Mouse (Mus musculus) forebrain, embryonic 13.5 days (tissue): Measurements from ENCODE around the gene 4931422A03Rik. TPM values are rescaled to one million over a fixed set of nuclear protein-coding genes. Genes with fewer than 3 reads are reported as not detected.

ENCODE experiments used
- ATAC-seq: fragments of 200-750 bp; cut with Nextera tagmentation; 2 replicates; pipeline ENCODE4 v1.8.0; 2017
- H3K27ac ChIP-seq: fragments of 300-500 bp; sonication (generic); 2 replicates; pipeline ENCODE4 v1.5.1; 2015; ENCODE audit warnings: inconsistent platforms, mild to moderate bottlenecking, moderate library complexity
- H3K27me3 ChIP-seq: fragments of 300-500 bp; sonication (generic); 2 replicates; pipeline ENCODE4 v1.6.1; 2015; ENCODE audit warnings: mild to moderate bottlenecking, inconsistent platforms
- H3K36me3 ChIP-seq: fragments of 300-500 bp; sonication (generic); 2 replicates; pipeline ENCODE4 v1.6.1; 2015; ENCODE audit warnings: mild to moderate bottlenecking, inconsistent platforms; ENCODE audit not compliant: poor library complexity, severe bottlenecking
- H3K4me1 ChIP-seq: fragments of 300-500 bp; sonication (generic); 2 replicates; pipeline ENCODE4 v1.6.1; 2015; ENCODE audit warnings: inconsistent platforms
- H3K4me2 ChIP-seq: fragments of 300-500 bp; sonication (generic); 2 replicates; pipeline ENCODE4 v1.6.1; 2015; ENCODE audit warnings: inconsistent platforms, mild to moderate bottlenecking, moderate library complexity
- H3K4me3 ChIP-seq: fragments of 300-500 bp; sonication (generic); 2 replicates; pipeline ENCODE4 v1.5.1; 2015; ENCODE audit warnings: mild to moderate bottlenecking, inconsistent platforms
- H3K9ac ChIP-seq: fragments of 300-500 bp; sonication (generic); 2 replicates; pipeline ENCODE4 v1.6.1; 2015; ENCODE audit warnings: mild to moderate bottlenecking, inconsistent platforms
- H3K9me3 ChIP-seq: fragments of 300-500 bp; sonication (generic); replicated peaks from 2 replicates; pipeline ENCODE4 v1.6.1; 2016; ENCODE audit warnings: inconsistent platforms
- WGBS: fragments of 180-500 bp; shearing (Covaris S2); methylation state at CpG from one replicate; pipeline ENCODE4 v1.1.7; 2015; 5-methylcytosine and 5-hydroxymethylcytosine counted together
- polyA plus RNA-seq: library from polyadenylated mRNA; unstranded; fragments of >200 nt; fragmentation: Nextera tagmentation; extraction: Ambion mirVana; gene quantifications from 2 replicates; pipeline ENCODE4 v1.2.1, GENCODE M21; 2015

Gene 4931422A03Rik
- polyA plus RNA-seq, 1 experiment from 2014 or later, result 1.7 TPM

DNA sequence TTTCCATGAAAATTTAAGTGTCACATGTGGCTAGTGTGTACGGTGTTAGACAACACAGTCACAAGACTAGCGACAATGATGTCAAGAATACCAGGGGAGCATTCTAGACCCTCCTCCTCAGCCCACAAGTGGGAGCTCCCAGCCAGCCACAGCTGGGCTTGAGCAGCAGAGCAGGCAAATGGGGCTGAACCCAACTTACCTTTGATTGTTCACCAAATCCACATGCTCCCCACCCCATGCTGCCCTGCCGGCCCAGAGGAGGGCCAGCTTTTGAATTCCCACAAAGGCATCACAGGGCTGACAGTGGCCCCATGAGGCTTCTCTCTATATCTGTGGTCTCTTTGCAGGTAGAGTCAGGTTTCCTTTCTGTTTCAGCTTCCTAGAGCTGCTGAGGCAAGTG is 87.1 kb downstream of the 4931422A03Rik start:
- no peaks in the 10 kb centered on the region for H3K36me3 ChIP-seq
- no peak overlapping the region for H3K9ac ChIP-seq
- no peaks in the 10 kb centered on the region for H3K4me1 ChIP-seq
- H3K9me3 ChIP-seq, result no peaks in the 10 kb centered on the region
- no peak for ATAC-seq
- H3K27ac ChIP-seq, result no peak overlapping the region
- WGBS, result 68% methylated on average over 3 of the region's 3 CpGs
- no peaks in the 10 kb centered on the region for H3K27me3 ChIP-seq
- H3K4me3 ChIP-seq, result no peak overlapping the region
- no peak overlapping the region for H3K4me2 ChIP-seq

DNA sequence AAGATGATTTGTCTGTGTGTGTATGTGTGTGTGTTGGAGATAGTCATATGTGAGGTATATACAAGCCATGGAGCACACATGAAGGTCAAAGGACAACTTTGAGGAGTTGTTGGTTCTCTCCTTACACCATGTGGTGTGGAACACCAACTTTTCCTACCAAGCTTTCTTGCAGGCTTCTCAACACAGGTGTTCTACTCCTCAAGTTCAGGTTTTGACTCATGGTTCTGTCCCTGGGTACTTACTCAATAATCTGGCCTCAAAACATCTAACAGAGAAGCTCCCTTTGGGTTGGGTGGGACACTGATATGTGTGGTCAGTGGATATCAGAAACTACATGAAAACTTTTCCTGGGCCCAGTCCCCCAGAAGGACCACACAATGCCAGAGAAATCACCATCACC is 89.2 kb downstream of the 4931422A03Rik start:
- no peaks in the 10 kb centered on the region for H3K4me1 ChIP-seq
- H3K27me3 ChIP-seq, result no peaks in the 10 kb centered on the region
- H3K4me2 ChIP-seq, result no peak overlapping the region
- H3K4me3 ChIP-seq, result no peak overlapping the region
- ATAC-seq, result no peak
- no peaks in the 10 kb centered on the region for H3K9me3 ChIP-seq
- no peak overlapping the region for H3K9ac ChIP-seq
- no peak overlapping the region for H3K27ac ChIP-seq
- H3K36me3 ChIP-seq, result no peaks in the 10 kb centered on the region

DNA sequence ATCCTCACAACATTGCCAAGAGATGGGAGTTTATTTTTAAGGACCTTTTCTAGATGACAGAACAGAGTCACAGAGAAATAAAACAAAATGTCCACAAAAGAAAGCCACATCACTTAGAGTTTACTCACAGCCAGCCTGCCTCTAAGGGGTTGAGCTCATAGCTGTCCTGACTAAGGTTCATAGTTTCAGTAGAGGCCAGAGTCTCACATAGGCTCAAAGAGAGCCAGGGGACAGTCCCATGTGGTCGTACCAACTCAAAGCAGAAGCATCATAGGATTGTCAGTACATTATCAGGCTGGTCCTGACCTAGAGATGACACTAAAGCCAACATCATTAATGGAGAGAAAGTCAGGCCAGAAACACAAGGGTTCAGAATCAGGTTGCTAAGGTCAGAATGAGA is 89.6 kb downstream of the 4931422A03Rik start:
- 79% methylated on average over 1 of the region's 1 CpGs for WGBS
- Histone ChIP-seq H3K4me2 (no peak overlapping the region), H3K4me1 (no peaks in the 10 kb centered on the region), H3K9ac (no peak overlapping the region), H3K4me3 (no peak overlapping the region), H3K27me3 (no peaks in the 10 kb centered on the region), H3K36me3 (no peaks in the 10 kb centered on the region), H3K9me3 (no peaks in the 10 kb centered on the region), H3K27ac (no peak overlapping the region)
- no peak for ATAC-seq

DNA sequence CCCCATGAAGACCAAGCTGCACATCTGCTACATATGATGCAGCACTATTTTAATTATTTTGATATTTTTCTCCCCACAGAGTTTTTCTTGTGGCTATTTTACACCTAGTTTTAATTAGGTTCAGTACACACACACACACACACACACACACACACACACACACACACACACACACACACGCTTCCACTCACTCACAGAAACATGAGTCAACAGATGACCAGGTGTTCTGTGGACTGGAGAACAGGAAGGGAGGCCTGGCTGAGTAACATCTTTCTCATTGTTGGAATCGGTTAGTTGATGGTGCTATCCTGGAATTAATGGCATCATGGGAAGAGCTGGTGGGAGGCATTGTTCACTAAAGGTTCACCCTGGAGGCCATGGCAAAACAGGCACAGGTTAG is 90.5 kb downstream of the 4931422A03Rik start:
- H3K9me3 ChIP-seq, result no peaks in the 10 kb centered on the region
- no peaks in the 10 kb centered on the region for H3K36me3 ChIP-seq
- 72% methylated on average over 2 of the region's 2 CpGs for WGBS
- H3K4me2 ChIP-seq, result no peak overlapping the region
- H3K4me3 ChIP-seq, result no peak overlapping the region
- H3K9ac ChIP-seq, result no peak overlapping the region
- H3K27ac ChIP-seq, result no peak overlapping the region
- no peak for ATAC-seq
- H3K4me1 ChIP-seq, result no peaks in the 10 kb centered on the region
- no peaks in the 10 kb centered on the region for H3K27me3 ChIP-seq

DNA sequence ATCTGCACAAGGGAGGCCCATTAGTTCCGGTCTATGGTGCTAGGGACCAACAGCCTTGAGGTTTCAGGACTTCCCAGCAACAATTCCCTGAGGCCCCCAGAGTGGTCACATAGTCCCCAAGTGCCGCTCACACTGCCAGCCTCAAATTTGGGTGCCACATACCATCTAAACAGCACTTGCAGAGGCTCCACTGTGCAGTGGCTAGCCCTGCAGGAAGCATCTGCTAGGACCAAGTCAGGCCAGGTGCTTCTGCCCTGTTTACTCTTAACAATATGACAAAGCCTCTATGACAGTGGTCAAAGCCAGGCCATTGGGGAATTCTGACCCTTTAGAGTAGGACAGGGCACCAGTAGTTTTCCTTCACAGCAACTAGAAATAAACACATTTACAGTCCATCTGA is 91.5 kb downstream of the 4931422A03Rik start:
- no peak overlapping the region for H3K4me2 ChIP-seq
- no peak overlapping the region for H3K4me3 ChIP-seq
- no peak for ATAC-seq

DNA sequence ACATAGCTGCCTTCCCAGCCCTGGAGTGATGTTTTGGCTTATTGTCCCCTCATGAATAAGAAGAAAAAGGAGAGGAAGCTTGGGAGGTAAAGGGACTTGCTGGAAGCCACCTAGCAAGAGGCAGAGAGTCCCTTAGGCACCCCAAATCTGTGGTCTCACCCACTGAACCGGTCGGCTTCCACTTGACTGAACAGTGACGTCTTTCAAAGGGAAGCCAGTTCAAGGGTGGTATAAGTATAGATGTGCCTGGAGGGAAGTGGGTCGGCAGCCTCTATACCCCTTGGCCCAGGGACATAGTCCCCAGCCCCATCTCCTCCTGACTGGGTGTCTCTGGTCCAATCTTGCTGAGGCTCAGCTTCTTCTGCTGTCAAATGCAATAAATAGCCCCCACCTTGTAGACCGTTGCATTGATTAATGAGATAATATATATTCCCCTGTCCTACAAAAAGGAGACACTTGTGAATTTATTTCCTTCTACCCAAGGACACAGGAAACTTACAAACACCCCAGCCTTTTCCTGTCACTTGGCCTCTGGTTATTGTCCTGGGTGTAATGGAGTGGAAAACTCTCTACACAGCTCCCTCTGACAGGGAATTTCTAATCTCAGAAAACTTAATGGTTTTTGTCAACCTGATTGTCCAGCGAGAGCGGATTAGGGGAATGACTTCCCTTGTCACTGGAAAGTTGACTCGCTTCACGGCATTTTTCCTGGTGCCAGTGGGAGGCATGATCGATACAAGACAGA is 92.3 kb downstream of the 4931422A03Rik start:
- Histone ChIP-seq H3K4me2 (no peak overlapping the region), H3K27me3 (no peaks in the 10 kb centered on the region), H3K36me3 (no peaks in the 10 kb centered on the region), H3K4me3 (no peak overlapping the region), H3K4me1 (peaks cover 2% of the 10 kb centered on the region; the same call in 1 of the 2 replicates), H3K27ac (no peak overlapping the region), H3K9me3 (no peaks in the 10 kb centered on the region), H3K9ac (no peak overlapping the region)
- no peak for ATAC-seq
- WGBS, result 33% methylated on average over 10 of the region's 10 CpGs

More for the DNA sequence above, 91.5 kb downstream of the 4931422A03Rik start:
- Histone ChIP-seq H3K9me3 (no peaks in the 10 kb centered on the region), H3K9ac (no peak overlapping the region), H3K36me3 (no peaks in the 10 kb centered on the region), H3K27ac (no peak overlapping the region), H3K27me3 (no peaks in the 10 kb centered on the region), H3K4me1 (no peaks in the 10 kb centered on the region)
- 80% methylated on average over 2 of the region's 2 CpGs for WGBS

DNA sequence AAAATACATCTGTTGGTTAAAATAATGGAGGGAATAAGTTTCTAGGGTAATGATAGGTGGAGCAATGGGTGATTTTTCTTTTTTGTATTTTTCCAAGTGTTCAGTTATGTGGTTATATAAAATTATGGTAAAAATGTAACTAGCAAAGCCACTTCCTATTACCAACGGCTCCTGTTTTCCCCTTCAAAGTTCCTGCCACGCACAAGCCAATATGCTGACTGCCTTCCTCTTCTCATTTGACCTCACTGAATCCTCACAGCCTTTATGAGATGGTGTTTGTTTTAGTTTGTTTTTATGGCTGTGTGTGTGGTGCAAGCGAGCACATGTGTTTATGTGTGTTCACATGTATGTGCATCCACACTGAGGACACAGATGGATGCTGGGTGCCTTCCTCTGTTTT is 93.5 kb downstream of the 4931422A03Rik start:
- 88% methylated on average over 3 of the region's 3 CpGs for WGBS

DNA sequence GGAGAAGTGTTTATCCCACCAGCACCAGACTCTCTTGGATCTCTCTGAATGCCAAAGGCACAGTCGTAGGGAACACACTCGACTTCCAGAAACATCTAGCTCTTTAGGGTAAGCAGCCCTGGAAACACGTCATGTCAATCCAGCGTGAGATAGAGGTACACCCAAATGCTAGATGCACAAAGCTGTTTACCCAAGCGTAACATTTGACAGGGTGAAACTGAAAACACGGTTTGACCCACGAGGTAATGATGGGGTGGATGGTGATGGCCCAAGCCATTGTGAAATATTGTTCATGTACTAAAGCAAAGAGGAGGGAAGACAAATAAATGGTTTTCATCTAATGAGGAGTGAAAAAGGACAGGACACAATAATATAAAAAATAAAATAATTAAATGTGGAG is 93.9 kb downstream of the 4931422A03Rik start:
- Histone ChIP-seq H3K27me3 (no peaks in the 10 kb centered on the region), H3K4me3 (no peak overlapping the region), H3K9me3 (no peaks in the 10 kb centered on the region), H3K36me3 (no peaks in the 10 kb centered on the region), H3K9ac (no peak overlapping the region), H3K27ac (no peak overlapping the region), H3K4me1 (peaks cover 13% of the 10 kb centered on the region; the same call in 1 of the 2 replicates), H3K4me2 (no peak overlapping the region)
- ATAC-seq, result no peak
- WGBS, result 19% methylated on average over 7 of the region's 7 CpGs

More for the DNA sequence above, 93.5 kb downstream of the 4931422A03Rik start:
- ATAC-seq, result no peak
- H3K36me3 ChIP-seq, result no peaks in the 10 kb centered on the region
- no peak overlapping the region for H3K4me3 ChIP-seq
- H3K9me3 ChIP-seq, result no peaks in the 10 kb centered on the region
- H3K27me3 ChIP-seq, result no peaks in the 10 kb centered on the region
- H3K4me2 ChIP-seq, result no peak overlapping the region
- no peak overlapping the region for H3K27ac ChIP-seq
- H3K9ac ChIP-seq, result no peak overlapping the region
- H3K4me1 ChIP-seq, result peaks cover 13% of the 10 kb centered on the region; the same call in 1 of the 2 replicates

DNA sequence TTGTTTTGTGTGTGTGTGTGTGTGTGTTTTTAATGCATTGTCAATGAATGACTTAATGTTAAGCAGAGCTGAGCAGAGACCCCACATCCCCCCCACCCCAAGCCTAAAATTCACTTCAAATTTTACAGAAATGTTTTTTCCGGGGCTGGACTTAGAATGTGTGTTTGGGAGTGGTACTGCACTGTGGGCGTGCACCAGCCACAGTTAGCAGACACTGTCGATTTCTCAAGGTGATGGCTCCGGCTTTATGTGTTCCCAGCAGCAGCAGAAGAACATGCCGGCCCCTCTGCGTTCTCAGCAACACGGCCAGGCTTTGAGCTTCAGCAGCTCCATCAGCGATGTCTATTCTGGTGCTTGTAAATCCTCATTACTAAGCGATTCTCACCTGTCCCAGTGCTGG is 95.7 kb downstream of the 4931422A03Rik start:
- H3K4me2 ChIP-seq, result no peak overlapping the region
- peaks cover 25% of the 10 kb centered on the region for H3K4me1 ChIP-seq
- no peak overlapping the region for H3K9ac ChIP-seq
- no peaks in the 10 kb centered on the region for H3K36me3 ChIP-seq
- H3K27ac ChIP-seq, result no peak overlapping the region
- no peaks in the 10 kb centered on the region for H3K9me3 ChIP-seq
- no peak overlapping the region for H3K4me3 ChIP-seq
- no peaks in the 10 kb centered on the region for H3K27me3 ChIP-seq
- 83% methylated on average over 9 of the region's 9 CpGs for WGBS
- no peak for ATAC-seq

DNA sequence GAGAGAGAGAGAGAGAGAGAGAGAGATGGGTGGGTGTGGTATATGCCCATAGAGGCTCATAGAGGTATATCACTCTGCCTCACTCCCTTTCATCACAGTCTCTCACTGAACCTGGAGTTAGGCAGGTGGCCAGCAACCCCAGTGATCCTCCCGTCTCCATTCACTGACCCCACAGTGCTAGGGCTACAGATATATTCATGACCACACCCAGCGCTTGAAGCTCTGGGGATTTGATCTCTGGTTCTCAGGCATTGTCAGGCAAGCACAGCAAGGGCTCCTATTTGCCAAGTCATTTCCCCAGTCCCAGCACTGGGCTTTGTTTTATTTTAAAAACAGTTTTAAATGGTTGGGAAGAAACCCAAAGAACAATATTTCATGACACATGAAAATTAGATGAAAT is 96.1 kb downstream of the 4931422A03Rik start:
- H3K9ac ChIP-seq, result no peak overlapping the region
- no peak overlapping the region for H3K27ac ChIP-seq
- H3K4me2 ChIP-seq, result no peak overlapping the region
- 50% methylated on average over 2 of the region's 2 CpGs for WGBS
- H3K4me3 ChIP-seq, result no peak overlapping the region
- H3K4me1 ChIP-seq, result peaks cover 26% of the 10 kb centered on the region
- no peak for ATAC-seq
- H3K9me3 ChIP-seq, result no peaks in the 10 kb centered on the region
- H3K27me3 ChIP-seq, result no peaks in the 10 kb centered on the region
- no peaks in the 10 kb centered on the region for H3K36me3 ChIP-seq

DNA sequence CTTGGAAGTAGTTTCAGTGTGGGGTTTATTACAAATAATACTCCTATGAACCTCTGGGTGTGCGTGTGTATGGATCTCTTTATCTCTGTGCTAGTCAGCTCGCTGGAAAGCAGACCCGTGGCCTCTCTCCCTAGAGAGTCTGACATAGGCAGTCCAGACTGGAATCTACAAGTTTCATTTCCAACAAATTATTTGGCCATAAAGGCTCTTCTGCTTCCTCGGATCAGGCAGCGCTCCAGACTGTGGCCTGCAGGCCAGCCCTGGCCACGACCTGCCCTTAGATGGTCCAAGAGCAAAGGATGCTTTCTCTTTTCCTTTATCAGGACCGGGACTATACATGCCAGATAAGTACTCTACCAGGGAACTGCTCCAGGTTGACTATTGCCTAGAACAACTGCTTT is 96.7 kb downstream of the 4931422A03Rik start:
- ATAC-seq, result no peak
- no peak overlapping the region for H3K27ac ChIP-seq
- WGBS, result 81% methylated on average over 7 of the region's 7 CpGs
- no peak overlapping the region for H3K4me3 ChIP-seq
- peaks cover 26% of the 10 kb centered on the region for H3K4me1 ChIP-seq
- no peak overlapping the region for H3K4me2 ChIP-seq
- H3K36me3 ChIP-seq, result no peaks in the 10 kb centered on the region
- no peaks in the 10 kb centered on the region for H3K9me3 ChIP-seq
- no peaks in the 10 kb centered on the region for H3K27me3 ChIP-seq
- H3K9ac ChIP-seq, result no peak overlapping the region

DNA sequence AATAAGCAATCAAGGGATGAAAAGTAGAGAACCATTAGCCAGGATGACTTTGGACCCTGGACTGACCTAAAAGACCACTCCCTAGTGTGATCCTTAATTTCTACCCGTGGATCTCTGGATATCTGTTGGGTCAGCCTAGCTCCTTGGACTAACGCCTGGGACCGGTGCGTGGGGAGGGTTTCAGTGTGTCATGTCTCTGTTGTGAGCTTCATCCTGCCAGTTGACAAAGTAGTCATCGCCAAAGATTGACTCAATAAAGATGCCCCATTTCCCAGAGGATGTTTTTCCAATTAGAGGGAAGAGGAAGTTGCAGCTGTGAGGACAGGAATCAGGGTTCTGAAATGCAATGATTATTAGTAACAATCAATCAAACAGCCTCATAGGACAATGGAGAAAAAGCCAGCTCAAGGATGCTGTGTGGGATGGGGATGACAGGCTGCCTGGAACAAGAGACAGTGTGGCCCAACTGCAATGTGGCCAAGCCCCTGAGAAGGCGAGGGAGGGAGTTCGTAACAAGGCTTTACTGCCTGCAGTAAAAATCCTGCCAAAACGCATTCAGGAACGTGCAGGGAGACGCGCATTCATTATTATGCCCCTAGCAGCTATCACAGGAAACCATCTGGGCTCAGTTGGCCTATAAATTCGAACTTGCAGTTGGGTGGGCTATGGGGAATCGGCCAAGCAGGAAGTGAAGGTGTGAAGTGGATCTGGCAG is 97.7 kb downstream of the 4931422A03Rik start:
- Histone ChIP-seq H3K36me3 (no peaks in the 10 kb centered on the region), H3K4me1 (peaks cover 26% of the 10 kb centered on the region), H3K27me3 (no peaks in the 10 kb centered on the region), H3K9me3 (no peaks in the 10 kb centered on the region), H3K4me2 (no peak overlapping the region), H3K9ac (no peak overlapping the region), H3K27ac (peak overlapping the region; percentile 54), H3K4me3 (no peak overlapping the region)
- ATAC-seq, result peak; percentile 75
- 58% methylated on average over 13 of the region's 13 CpGs for WGBS
